Comparison of ENCODE assay signal across 9 mouse cellular contexts in genomic region chr12:84203778-84204216, GRCm38 (mm10). TPM values are rescaled to one million over a fixed set of nuclear protein-coding genes. Genes with fewer than 3 reads are reported as not detected.
DNase-seq lines count a peak whose midpoint lies in the region; ATAC-seq and TF ChIP-seq lines count a peak whose summit lies in the region.
"Had no signal": no experiment of that assay in that cellular context is flagged by ENCODE, and none has a peak within 500 bp of the region (broad histone marks: within the 10 kb centered on the region; RNA-seq: fewer than 3 reads in every experiment).

No protein-coding gene starts in this region.

- peak; percentile 78 for ATAC-seq in erythroid progenitor cell, adult 5-6 weeks (replicated peaks; ENCODE audit: low FRiP score, poor library complexity, severe bottlenecking)
- no peak for ATAC-seq in hindbrain, embryonic 13.5 days (ENCODE audit: low FRiP score)

- TF ChIP-seq CTCF in kidney, adult 2 months (conservative IDR thresholded peaks at IDR 0.05; ENCODE audit: insufficient read depth, insufficient read length, low read depth, low read length): no peak

- H3K9ac ChIP-seq in hindbrain, embryonic 13.5 days: no peak overlapping the region

- H3K4me3 ChIP-seq in kidney, adult 2 months (ENCODE audit: insufficient read depth, low read depth, low read length): no peak overlapping the region
- H3K4me3 ChIP-seq in hindbrain, embryonic 13.5 days: no peak overlapping the region

- H3K4me2 ChIP-seq in hindbrain, embryonic 13.5 days: no peak overlapping the region

- H3K27ac ChIP-seq in kidney, adult 2 months (ENCODE audit: insufficient read depth, low read depth, low read length): no peak overlapping the region
- H3K27ac ChIP-seq in hindbrain, embryonic 13.5 days: no peak overlapping the region

- no peaks in the 10 kb centered on the region for H3K9me3 ChIP-seq in hindbrain, embryonic 13.5 days

- H3K27me3 ChIP-seq in kidney, adult 2 months (replicated peaks; ENCODE audit: control insufficient read depth, insufficient read depth, low read length): no peaks in the 10 kb centered on the region
- H3K27me3 ChIP-seq in hindbrain, embryonic 13.5 days: peaks cover 1% of the 10 kb centered on the region; the same call in 1 of the 2 replicates

- DNase-seq in kidney, postnatal 10 days: peak; percentile 16
- no peak for DNase-seq in kidney, adult 2 months
- peak; percentile 92 for DNase-seq in MEL-GATA-1-ER (ENCODE audit: extremely low read depth, low read depth)
- peak; percentile 75 to 87 for DNase-seq in spleen, postnatal 10 days (ENCODE audit: low spot score in 2 of 2)
- no peak for DNase-seq in right cerebral cortex, postnatal 4 days
- DNase-seq: cerebellum, postnatal 10 days; thymus, adult 2 months had no signal

- no peaks in the 10 kb centered on the region for H3K36me3 ChIP-seq in kidney, adult 2 months (ENCODE audit: control insufficient read depth, insufficient read depth, low read length)
- no peaks in the 10 kb centered on the region for H3K36me3 ChIP-seq in hindbrain, embryonic 13.5 days

- WGBS in kidney, adult 2 months: 63% methylated on average over 7 of the region's 7 CpGs
- WGBS in hindbrain, embryonic 13.5 days: 78% methylated on average over 7 of the region's 7 CpGs

- H3K4me1 ChIP-seq in kidney, adult 2 months (ENCODE audit: control insufficient read depth, insufficient read depth, low read length): peaks cover 51% of the 10 kb centered on the region
- H3K4me1 ChIP-seq in hindbrain, embryonic 13.5 days (replicated peaks): peaks cover 50% of the 10 kb centered on the region

- TF ChIP-seq POLR2A in kidney, adult 2 months (IDR thresholded peaks at IDR 0.05; ENCODE audit: low read depth, low read length): no peak

RNA-seq across cellular contexts. Expression of gene Elmsan1, which starts 14.9 kb away (rescaled TPM):
- polyA plus RNA-seq in kidney, adult 2 months (2012; rRNA removed): 6.7 and 7.4 TPM in 2 replicates
- total RNA-seq in erythroid progenitor cell, adult 5-6 weeks (2015; ENCODE audit: low replicate concordance): 20.9 and 23.5 TPM in 2 replicates
- 29.0 and 51.1 TPM in 2 replicates for total RNA-seq in erythroid progenitor cell, adult 5-6 weeks (2017; ENCODE audit: low replicate concordance)
- 4.5 and 5.1 TPM in 2 replicates for polyA plus RNA-seq in hindbrain, embryonic 13.5 days (2015; fragmentation: Nextera tagmentation; extraction: Ambion mirVana)

RNA-seq across cellular contexts. Expression of gene Pnma1, which starts 55.5 kb away (rescaled TPM):
- 0.05 TPM in 1 of 2 replicates, not detected in the other for polyA plus RNA-seq in kidney, adult 2 months (2012; rRNA removed)
- total RNA-seq in erythroid progenitor cell, adult 5-6 weeks (2015; ENCODE audit: low replicate concordance): 8.4 and 11.9 TPM in 2 replicates
- 13.5 and 15.9 TPM in 2 replicates for total RNA-seq in erythroid progenitor cell, adult 5-6 weeks (2017; ENCODE audit: low replicate concordance)
- polyA plus RNA-seq in hindbrain, embryonic 13.5 days (2015; fragmentation: Nextera tagmentation; extraction: Ambion mirVana): 3.5 and 3.8 TPM in 2 replicates

Comparison
In these comparisons a context has a peak if more than half of its experiments do, and no peak if none do; other contexts are left out.
1. DNase-seq: peak in kidney, postnatal 10 days (single experiment), MEL-GATA-1-ER (single experiment) and spleen, postnatal 10 days (2 of 2); none in kidney, adult 2 months (single experiment) and right cerebral cortex, postnatal 4 days (single experiment).